Mouse (Mus musculus): ENCODE results near the gene Arid4a.

Arid4a gene

DNA sequence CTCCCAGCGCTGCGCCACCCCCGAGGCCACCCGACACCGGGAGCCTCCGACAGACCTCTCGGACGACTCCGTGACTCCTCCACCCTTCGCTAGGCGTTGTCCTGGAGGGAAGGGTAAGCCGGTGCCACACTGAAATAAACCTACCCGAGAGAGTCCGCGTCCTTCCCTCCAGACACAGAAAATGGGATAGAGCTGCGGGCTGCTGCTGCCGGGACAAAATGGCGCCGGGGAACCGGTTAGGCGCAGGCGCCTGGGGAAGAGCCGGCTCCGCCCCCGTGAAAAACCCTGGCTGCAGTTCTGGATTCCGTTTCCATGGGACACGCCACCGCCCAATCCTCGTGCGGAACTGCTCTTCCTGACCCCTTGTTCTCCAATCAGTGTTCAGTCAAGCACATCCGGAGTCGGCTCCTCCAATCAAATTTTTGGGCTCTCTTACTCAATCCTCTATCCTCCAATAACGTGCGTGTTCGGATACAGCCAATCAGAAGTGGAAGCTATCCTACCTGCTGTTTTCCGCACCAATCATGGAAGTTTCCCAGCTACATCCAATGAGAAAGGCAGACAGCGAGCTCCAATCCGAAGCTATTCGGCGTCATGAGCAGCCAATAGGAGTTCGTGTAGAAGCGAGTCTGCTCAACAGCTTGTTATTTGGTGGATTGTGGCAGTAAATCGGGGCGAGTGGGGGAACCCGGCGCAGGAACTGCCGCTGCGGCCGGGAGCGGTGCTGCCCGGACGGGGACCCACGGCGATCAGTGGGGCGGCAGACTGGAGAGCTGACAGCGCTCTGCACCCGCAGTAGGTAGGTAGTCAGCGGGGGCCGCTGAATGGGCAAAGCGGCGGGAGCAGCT lies at the start of gene Arid4a:
TSS of gene Arid4a (plus strand) at position 628 of the 848 bp plus-strand sequence.
- peak; percentile 100 for DNase-seq (ENCODE audit: low read depth, low spot score)

DNA sequence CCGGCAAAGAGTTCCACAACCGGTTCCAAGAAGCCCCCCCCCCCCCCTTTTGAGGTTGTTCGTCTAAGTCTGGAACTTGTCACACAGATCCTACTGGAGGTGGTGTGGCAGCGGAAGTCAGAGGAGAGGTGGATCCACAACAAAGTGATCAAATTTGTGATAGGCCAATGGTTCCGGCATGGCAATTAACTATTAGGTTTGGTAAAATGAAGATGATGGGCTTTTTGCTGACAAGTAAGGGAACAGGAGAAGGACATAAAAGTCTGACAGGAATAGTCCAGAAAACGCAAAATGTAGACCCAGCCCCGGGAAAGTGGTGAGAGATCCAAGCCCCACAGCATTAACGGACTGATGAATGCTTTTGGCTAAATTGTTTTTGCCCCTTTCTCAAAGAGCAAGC lies 48.2 kb upstream of the Arid4a start:
- DNase-seq (ENCODE audit: low read depth, low spot score) = peak; percentile 12

DNA sequence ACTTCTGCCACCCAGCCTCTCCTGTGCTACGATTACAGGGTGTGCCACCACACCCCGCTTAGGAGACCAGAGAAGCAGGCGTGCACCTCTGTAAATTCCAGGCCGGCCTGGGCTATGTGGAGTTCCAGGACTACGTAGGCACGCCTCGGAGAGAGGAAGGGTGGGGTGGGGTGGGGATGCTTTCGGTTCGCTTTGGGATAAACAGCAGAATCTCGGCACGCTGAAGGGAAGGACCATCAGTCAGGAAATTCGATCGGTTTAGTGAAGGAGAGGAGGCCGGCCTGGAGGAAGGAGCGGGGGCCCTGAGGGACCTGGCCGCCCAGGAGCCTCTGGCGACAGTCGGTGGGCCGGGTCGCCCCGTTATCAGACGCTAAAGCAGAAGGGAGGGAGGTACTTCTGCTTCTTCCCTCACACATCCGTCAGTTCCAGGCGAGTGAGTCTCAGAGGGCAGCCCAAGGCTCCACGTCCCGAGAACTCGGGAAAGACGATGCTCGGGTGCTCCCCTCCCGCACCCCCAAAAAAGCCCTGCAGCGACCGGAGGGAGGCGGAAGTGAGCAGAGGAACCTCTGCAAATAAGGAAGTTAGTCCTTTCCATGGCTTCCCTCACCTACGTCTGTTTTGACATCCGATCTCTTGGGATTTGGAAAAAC lies 47.5 kb upstream of the Arid4a start:
- peak; percentile 91 for DNase-seq (ENCODE audit: low read depth, low spot score)

DNA sequence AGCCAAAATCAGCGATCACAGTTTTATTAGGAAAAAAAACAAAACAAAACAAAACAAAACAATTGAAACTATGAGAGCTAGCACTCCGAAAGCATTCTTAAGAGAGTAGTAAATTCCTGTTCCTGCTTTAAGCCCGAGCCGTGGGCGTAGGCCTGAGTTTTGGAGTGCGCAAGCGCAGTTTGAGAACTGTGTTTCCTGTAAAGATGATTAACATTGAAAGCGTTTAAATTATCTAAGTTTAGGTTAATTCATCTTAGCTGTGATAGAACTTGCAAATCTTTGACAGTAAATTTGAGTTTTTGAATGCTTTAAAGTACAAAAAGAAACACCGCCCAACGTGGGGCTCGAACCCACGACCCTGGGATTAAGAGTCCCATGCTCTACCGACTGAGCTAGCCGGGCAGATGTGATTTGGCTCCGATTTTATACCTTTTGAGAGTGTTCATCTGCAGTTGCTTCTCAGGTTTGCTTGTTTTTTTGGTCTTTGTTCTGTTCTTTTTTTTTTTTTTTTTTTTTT lies 46.9 kb upstream of the Arid4a start:
- DNase-seq (ENCODE audit: low read depth, low spot score) = peak; percentile 84

DNA sequence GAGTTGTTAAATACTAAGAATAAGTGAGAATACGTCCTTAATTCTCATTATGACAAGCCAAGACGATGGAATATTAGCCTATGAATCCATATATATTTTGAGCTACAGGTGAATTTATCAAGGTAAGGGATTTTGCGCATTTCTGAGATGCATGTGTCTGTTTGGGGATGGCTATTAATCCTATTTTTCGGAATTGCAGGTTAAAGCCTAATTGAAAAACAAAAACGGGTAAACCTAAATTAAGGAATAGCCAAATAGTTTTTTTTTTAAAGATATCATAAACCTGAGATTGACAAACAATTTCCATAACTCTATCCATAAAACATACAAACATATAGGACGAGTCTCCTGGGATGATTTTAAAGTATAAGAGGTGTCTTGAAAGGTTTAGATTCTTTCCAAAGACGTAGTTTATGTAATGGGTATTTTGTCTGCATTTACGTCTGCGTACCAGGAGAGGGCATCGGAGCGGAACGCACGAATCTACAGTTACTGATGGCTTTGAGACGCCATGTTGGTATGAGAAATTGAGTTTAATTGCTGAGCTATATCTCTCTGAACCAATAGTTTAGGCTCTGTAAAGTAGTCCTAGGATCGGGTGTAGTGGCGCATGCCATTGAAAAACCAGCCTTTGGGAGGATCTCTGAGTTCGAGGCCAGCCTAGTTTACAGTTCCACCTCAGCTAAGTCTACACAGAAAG lies 46.2 kb upstream of the Arid4a start:
- DNase-seq (ENCODE audit: low read depth, low spot score) = peak; percentile 90

DNA sequence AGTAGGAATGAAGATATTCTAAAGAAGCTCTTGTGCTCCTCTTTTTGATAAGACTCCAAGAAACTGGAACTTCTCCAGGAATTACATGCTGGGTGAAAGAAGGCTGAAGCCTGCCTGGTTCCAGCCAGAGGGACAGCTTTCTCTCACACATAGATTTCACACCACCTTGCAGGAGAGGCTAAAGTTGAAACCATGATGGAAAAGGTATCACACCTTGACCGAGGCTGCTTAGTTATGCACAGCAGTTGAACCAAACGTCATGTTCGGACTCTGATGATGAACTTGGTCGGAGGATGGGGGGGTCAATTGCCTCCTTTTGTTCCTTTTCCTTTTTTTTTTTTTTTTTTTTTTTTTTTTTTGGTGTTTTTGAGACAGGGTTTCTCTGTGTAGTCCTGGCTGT lies 42.0 kb upstream of the Arid4a start:
- peak; percentile 28 for DNase-seq (ENCODE audit: low read depth, low spot score)

DNA sequence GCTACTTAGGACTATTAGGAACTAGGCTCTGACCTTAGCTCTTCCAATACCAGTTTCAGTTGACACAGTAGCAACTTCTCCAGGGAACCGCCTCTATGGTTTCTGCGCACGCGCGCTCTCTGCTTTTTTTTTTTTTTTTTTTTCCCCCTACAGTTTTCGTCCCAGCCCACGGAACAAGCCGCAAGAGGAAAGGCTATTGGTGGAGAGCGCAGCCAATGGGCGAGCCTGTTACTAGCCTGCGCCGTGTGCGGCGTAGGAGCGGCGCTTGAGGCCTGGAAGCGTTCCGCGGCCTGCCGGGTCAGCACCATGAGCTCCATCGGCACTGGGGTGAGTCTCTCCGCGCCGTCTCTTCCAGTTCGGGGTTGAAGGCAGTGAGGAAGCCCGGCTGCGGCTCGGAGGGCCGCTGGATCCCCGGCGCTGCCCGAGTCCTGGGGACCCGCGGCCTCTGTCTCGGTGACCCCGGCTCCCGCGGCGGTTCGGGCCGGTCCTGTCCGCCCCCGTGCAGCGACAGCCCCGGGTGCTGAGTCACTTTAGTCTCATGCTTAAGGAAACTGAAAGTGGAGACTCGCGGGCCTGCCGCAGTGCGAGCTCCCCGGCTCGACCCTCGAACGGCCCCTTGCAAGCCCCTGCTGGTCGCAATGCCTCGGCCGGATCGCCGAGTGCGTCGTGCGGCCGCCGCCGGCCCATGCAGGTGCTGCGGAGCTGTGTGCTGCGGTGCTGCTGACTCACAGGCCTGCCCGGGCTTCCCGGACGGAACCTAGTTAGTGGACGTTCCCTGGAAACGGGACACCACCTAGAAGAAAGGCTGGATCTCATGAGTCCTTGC lies 41.1 kb upstream of the Arid4a start, which contains the start of gene Psma3:
TSS of gene Psma3 (plus strand) at position 181 of the 826 bp plus-strand sequence.
- DNase-seq (ENCODE audit: low read depth, low spot score) = peak; percentile 98

DNA sequence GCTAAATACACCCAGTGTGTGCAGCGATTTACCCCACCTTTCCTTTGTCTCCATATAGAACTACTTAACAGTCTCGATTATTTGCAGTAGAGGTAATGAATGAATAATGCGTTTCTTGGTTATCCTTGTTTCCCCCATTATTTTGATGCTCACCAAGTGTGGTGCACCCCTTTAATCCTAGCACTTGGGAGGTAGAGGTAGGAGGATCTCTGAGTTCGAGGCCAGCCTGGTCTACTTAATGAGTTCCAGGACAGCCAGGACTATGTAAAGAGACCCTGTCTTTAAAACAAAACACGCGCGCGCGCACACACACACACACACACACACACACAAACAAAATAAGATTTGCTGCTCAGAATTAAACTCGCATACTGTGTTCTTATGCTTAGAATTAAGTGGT lies 40.4 kb upstream of the Arid4a start:
- DNase-seq (ENCODE audit: low read depth, low spot score) = peak; percentile 37

DNA sequence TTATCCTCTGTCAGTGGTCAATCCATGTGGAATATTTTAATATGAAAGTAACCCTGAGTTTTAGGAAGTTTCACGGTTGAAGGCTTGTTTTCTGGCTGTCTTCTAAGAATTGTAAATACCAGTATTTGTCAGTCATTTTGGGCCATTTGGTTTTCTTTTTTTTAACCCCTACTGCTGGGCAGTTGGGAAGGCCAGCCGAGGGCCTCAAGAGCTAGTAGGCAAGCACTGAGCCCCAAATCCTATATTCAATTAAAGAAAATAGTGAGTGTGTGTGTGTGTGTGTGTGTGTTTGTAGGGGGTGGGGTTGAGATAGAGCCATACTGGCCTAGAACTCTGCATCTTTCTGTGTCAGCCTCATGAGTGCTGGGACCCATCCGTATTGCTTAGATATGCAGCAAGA lies 39.9 kb upstream of the Arid4a start:
- no peak for DNase-seq (ENCODE audit: low read depth, low spot score)

DNA sequence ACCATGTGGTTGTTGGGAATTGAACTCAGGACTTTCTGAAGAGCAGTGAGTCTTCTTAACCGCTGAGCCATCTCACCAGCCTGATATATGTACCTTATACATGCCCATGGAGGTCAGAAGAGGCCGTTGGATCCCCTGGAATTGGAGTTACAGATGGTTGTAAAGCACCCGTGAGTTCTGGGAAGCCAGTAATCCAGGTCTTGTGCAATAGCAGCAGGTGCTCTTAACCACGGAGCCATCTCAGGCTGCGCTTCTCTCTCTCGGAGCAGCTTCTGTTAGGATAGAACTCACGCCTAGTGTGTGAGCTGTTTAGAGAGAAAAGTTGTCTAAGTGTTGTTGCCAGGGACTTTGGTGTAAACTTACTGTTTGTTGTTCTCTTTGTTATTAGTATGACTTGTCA lies 37.4 kb upstream of the Arid4a start:
- DNase-seq (ENCODE audit: low read depth, low spot score) = peak; percentile 22

DNA sequence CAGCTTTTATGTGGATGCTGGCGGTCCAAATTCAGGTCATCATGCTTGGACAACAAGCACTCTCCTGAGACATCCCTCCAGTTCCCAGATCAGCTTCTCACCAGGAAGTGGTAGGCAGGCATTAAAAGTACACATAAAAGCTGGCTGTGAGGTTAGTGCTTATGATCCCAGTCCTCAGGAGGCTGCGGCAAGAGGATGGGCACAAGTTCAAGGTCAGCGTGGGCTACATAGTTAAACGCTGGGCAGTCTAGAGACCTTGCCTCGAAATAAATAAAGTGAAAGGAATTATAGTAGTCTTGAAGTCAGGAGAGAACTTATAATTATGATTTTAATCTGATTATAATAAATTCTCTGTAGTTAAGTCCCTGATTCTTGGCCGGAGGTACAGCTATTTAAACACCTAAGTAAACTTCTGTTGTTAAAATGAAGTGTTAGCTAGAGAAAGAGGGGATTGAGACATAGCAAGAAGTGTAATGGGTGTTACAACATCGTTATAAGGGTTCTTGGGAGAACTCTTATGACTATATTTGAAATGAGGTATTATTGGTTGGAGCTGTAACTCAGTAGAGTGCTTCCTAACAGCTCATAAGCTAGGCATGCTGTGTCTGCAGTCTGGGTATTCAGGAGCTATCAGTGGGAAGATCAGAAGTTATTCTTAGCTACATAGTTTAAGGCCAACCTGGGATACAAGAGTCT lies 30.8 kb upstream of the Arid4a start:
- DNase-seq (ENCODE audit: low read depth, low spot score) = no peak

DNA sequence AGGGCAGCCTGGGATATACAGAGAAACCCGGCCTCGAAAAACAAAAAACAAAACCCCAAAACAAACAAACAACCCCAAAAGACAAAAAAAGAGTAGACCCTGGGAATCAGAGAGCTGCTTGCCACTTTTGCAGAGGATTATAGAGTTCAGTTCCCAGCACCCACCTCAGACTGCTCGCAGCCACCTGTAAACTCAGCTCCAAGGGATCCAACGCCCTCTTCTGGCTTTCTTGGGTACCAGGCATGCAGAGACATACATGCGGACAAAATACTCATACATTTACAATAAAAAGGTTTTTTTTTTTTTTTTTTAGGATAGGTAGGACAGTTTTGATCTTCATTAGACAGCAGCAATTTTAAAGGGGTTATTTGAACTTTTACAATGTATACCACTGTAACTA lies 18.6 kb upstream of the Arid4a start:
- DNase-seq (ENCODE audit: low read depth, low spot score) = peak; percentile 69

DNA sequence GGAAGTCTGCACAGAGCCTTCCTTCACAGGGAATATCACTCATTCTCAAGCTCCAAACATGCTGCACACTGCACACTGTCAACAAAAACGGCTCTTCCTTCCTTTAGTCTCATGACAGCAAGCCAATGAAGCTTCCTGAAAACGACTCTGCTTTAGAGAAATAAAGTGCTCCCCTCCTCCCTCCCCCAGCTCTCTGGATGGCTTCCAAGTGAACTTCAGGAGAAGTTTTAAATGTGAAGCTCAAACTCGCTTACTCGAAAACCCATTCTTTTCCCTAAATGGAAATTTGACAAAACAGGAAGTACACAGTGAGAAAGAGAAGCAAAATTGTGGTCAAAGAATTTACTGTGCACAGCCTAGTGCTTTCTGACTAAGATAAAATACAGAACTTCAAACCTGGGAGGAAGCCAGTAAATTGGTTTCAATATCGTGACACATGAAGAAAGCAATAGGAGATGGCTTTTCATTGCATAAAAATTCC lies 16.3 kb upstream of the Arid4a start:
- DNase-seq (ENCODE audit: low read depth, low spot score) = no peak

DNA sequence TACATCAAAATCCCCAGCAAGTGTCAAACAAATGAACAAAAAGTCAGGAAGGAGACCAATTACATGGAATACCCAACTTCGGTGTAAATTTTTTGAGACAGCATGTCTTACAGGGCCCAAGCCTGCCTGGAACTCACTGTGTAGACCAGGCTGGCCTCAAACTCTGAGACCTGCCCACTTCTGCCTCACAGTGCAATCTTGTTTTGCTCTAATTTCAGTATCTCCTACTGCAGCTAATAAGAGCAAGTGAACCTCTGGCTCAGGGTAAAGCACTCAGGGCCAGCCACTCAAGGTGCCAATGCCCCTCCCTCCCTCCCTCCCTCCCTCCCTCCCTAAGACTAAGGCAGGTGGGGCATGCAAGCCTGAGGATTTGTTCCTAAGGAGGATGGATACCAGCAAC lies 15.4 kb upstream of the Arid4a start:
- no peak for DNase-seq (ENCODE audit: low read depth, low spot score)

DNA sequence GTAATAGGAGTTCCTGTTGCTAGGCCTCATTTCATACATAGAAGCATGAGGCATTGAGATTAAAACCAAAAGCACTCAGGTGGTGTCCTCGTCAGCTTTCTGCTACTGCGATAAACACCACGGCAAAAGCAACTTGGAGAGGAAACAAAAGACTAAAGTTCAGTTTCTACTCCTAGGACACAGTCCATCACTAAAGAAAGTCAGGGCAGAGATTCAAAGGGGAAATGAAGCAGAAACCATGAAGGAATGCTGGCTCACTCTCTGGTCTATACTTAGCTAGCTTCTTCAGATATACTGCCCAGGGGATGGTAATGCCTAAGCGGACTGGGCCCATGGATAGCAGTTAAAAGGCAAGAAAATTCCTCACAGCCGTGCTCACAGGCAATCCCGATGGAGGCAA lies 14.3 kb upstream of the Arid4a start:
- DNase-seq (ENCODE audit: low read depth, low spot score) = no peak

DNA sequence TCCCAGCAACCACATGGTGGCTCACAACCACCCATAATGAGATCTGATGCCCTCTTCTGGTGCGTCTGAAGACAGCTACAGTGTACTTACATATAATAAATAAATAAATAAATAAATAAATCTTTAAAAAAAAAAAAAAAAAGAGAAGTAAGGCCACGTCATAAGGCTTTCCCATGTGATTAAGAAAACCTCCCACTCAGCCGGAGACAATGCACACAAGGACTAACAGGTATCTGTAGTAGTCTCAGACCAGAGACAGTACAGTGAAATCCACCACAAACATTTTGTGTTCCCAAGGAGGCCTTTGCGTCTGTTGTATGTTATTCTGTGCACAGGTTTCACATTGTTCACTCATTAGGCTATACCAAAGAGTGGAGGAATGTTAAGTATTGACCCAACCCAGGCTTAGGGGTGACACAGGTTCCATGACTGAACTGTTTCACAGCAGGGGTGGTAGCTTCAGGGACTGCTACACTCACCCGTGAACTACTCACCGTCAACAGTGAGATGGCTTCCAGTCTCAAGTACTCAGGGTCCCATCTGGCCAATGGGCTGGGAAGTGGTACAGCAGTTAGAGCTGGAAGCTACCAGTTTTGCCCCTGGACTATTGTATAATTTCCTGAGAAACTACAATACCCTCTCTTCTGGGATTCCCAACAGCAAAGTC lies 11.9 kb upstream of the Arid4a start:
- peak; percentile 92 for DNase-seq (ENCODE audit: low read depth, low spot score)

DNA sequence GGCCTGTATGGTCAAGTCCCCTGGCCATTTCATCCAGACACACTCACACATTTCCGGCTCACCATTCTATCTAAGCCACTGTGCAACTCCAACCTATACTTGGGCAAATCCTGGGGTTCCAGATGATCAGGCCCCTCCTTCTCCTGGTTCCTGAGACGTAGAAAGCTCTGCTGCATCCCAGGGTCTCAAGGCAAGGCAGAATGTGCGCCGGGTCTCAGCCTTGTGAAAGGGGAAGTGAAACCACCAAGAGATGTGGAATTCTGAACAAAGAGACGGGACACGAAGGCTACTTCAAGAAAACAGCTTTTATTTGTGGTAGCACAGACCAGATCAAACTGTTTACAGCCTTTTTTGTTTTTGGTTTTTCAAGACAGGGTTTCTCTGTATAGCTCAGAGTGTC lies 9.6 kb upstream of the Arid4a start:
- no peak for DNase-seq (ENCODE audit: low read depth, low spot score)

DNA sequence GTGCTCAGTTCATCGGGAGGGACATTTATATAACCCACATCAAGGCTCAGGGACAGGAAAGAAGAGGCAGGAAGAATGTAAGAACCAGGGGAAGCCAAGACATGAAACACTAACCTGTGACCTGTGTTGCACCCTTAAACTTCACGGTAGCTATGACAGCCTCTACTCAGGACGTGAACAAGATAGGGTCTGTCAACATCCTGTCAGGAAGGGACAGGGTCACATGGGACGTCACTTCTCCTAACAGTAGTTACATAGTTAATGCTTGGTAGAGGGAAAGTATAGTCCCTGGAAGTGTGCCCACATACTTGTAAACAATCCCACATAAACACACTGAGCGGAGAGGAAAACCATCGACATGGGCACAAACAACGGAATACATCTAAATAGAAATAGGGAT lies 8.9 kb upstream of the Arid4a start:
- DNase-seq (ENCODE audit: low read depth, low spot score) = no peak

DNA sequence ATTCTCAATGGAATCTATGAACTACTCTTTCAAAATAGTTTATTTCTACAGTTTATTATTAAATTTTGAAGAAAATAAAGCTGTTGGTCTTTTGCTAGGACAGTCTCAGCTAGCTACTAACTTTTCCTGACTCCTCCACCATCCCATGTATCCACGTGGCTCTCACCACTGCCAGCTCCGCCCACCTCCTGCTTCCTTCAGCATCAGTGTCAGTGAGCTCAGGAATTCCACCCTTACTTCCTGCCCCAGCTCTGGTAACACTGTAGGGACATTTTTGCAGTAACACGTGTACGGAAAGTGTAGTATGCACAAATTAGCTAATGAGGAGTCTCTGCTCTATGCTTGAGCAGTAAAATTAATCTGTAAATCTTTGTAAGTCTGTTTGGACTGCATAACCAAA lies 6.0 kb upstream of the Arid4a start:
- peak; percentile 90 for DNase-seq (ENCODE audit: low read depth, low spot score)

DNA sequence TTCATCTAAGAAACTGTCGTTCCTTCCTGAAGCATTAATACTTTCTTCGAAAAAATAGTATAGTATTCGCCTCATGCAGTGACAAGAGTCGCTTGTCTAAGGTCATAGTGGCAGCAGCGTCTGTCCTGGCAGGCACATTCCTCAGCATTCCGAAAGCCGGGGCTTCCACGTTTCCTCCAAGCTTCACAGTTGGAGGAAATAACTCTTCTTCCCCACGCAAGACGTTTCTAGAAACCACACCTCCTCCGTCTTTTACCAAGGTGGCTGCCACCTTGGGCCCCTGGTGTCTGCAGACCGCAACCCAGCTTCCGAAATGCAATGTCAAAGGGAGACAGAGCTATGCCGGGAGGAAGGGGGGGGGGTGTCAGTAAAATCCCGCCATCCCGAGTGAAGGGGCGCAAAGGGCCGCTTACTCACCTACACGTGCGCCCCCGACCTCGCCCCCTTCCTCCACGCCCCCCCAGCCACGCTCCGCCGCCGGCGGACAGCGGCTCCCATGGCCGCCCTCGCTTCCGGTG lies 886 bp upstream of the Arid4a start:
- DNase-seq (ENCODE audit: low read depth, low spot score) = peak; percentile 84

Data from R1 (cell line).